Mouse (Mus musculus): ENCODE measurements around the gene Eif2ak1. TPM values are rescaled to one million over a fixed set of nuclear protein-coding genes. Genes with fewer than 3 reads are reported as not detected.
A peak's percentile ranks its signal among the peaks of the same experiment; 100 is the strongest.

Eif2ak1 gene
- total RNA-seq, 2 experiments from 2014 or later = 26.2 to 26.3 TPM

- intact Hi-C loops (cut with DNase I) = no loop called here
- Histone ChIP-seq H3K4me3 (no peak overlapping the region), H3K27ac (no peak overlapping the region)
- no peak for TF ChIP-seq CTCF (IDR thresholded peaks at IDR 0.05)
- no peak for DNase-seq
These were observed 2.5 kb downstream of the Eif2ak1 start for GRCm38 (mm10) chr5:143819906-143820660.

GRCm38 (mm10) chr5:143820820-143821219, 3.2 kb downstream of the Eif2ak1 start:
- Histone ChIP-seq H3K27ac (no peak overlapping the region), H3K4me3 (no peak overlapping the region)
- peak; percentile 11; the same call in 1 of the 2 replicates for TF ChIP-seq CTCF (IDR thresholded peaks at IDR 0.05)
- no peak for DNase-seq
- intact Hi-C loops (cut with DNase I) = no loop called here

GRCm38 (mm10) chr5:143871547-143872169, 54.1 kb downstream of the Eif2ak1 start:
- intact Hi-C loops (cut with DNase I) = no loop called here
- no peak for DNase-seq
- H3K27ac ChIP-seq = no peak overlapping the region
- H3K4me3 ChIP-seq = no peak overlapping the region
- no peak for TF ChIP-seq CTCF (IDR thresholded peaks at IDR 0.05)

GRCm38 (mm10) chr5:143874571-143874970, 57.0 kb downstream of the Eif2ak1 start:
- TF ChIP-seq CTCF (IDR thresholded peaks at IDR 0.05) = no peak
- Histone ChIP-seq H3K27ac (no peak overlapping the region), H3K4me3 (no peak overlapping the region)
- DNase-seq = no peak
- intact Hi-C loops (cut with DNase I) = no loop called here

- peak overlapping the region; percentile 64; the same call in 1 of the 2 replicates for H3K27ac ChIP-seq
- no peak for TF ChIP-seq CTCF (IDR thresholded peaks at IDR 0.05)
- intact Hi-C loops (cut with DNase I) = no loop called here
These were observed 67.7 kb downstream of the Eif2ak1 start for GRCm38 (mm10) chr5:143885274-143885673.

GRCm38 (mm10) chr5:143890741-143891140, 73.2 kb downstream of the Eif2ak1 start:
- H3K27ac ChIP-seq = no peak overlapping the region
- no peak for DNase-seq
- TF ChIP-seq CTCF (IDR thresholded peaks at IDR 0.05) = no peak
- intact Hi-C loops (cut with DNase I) = no loop called here
- no peak overlapping the region for H3K4me3 ChIP-seq

More at GRCm38 (mm10) chr5:143885274-143885673, 67.7 kb downstream of the Eif2ak1 start:
- no peak overlapping the region for H3K4me3 ChIP-seq
- no peak for DNase-seq

- intact Hi-C loops (cut with DNase I) = no loop called here
- Histone ChIP-seq H3K27ac (no peak overlapping the region), H3K4me3 (no peak overlapping the region)
- peak; percentile 37 for DNase-seq
- TF ChIP-seq CTCF (IDR thresholded peaks at IDR 0.05) = peak; percentile 53
These were observed 74.8 kb downstream of the Eif2ak1 start for GRCm38 (mm10) chr5:143892255-143892886.

- no peak for DNase-seq
- TF ChIP-seq CTCF (IDR thresholded peaks at IDR 0.05) = no peak
- intact Hi-C loops (cut with DNase I) = no loop called here
- no peak overlapping the region for H3K4me3 ChIP-seq
- H3K27ac ChIP-seq = no peak overlapping the region
These were observed 75.8 kb downstream of the Eif2ak1 start for GRCm38 (mm10) chr5:143893396-143893795.

- DNase-seq = no peak
- intact Hi-C loops (cut with DNase I) = no loop called here
- TF ChIP-seq CTCF (IDR thresholded peaks at IDR 0.05) = no peak
- no peak within 1 kb of the TSS for H3K27ac ChIP-seq
- no peak within 1 kb of the TSS for H3K4me3 ChIP-seq
These were observed 80.2 kb downstream of the Eif2ak1 start, which contains the start of gene Ankrd61 for GRCm38 (mm10) chr5:143897635-143898330. Gene Ankrd61 (minus strand): TSS chr5:143897685.

- H3K4me3 ChIP-seq = no peak overlapping the region; the same call in 1 of the 2 replicates
- intact Hi-C loops (cut with DNase I) = loop anchor here (5.0 kb wide), 1 partner anchor 1120 kb away; no protein-coding TSS in a partner anchor
- peak; percentile 94 for DNase-seq
- TF ChIP-seq CTCF (IDR thresholded peaks at IDR 0.05) = no peak
- peak overlapping the region; percentile 97 for H3K27ac ChIP-seq
These were observed 84.5 kb downstream of the Eif2ak1 start for GRCm38 (mm10) chr5:143902111-143902510.

- Histone ChIP-seq H3K4me3 (no peak overlapping the region), H3K27ac (peak overlapping the region; percentile 97)
- intact Hi-C loops (cut with DNase I) = loop anchor here (5.0 kb wide), 1 partner anchor 1122 kb away; no protein-coding TSS in a partner anchor
- TF ChIP-seq CTCF (IDR thresholded peaks at IDR 0.05) = no peak
- no peak for DNase-seq
These were observed 86.2 kb downstream of the Eif2ak1 start for GRCm38 (mm10) chr5:143903813-143904212.

GRCm38 (mm10) chr5:143906429-143906828, 88.8 kb downstream of the Eif2ak1 start:
- DNase-seq = no peak
- no peak for TF ChIP-seq CTCF (IDR thresholded peaks at IDR 0.05)
- intact Hi-C loops (cut with DNase I) = loop anchor here (5.0 kb wide), 1 partner anchor 349 kb away; no protein-coding TSS in a partner anchor
- Histone ChIP-seq H3K4me3 (peak overlapping the region; percentile 76), H3K27ac (peak overlapping the region; percentile 97)

Measured in gastrocnemius, adult 2 months (tissue).